Mouse (Mus musculus): ENCODE results near the gene Scg5. TPM values are rescaled to one million over a fixed set of nuclear protein-coding genes. Genes with fewer than 3 reads are reported as not detected.
A peak's percentile ranks its signal among the peaks of the same experiment; 100 is the strongest.

The Scg5 gene
- 10 to 100 TPM; 44.0 to 57.9 TPM for total RNA-seq (2021)
- long read RNA-seq, experiment 1, transcript Scg5-201 (6 exons, 1,208 nt), result major isoform, 25 of 27 reads
- long read RNA-seq, experiment 1, partial matches to known transcripts, result 1 of 27 reads
- long read RNA-seq, experiment 1, other reads (novel, unspliced or antisense), result 1 of 27 reads
- long read RNA-seq, experiment 2, transcript Scg5-201 (6 exons, 1,208 nt), result major isoform, 50 of 57 reads
- long read RNA-seq, experiment 2, partial matches to known transcripts, result 5 of 57 reads
- long read RNA-seq, experiment 2, other reads (novel, unspliced or antisense), result 2 of 57 reads

- peak in 1 of 2 experiments; percentile 41 for DNase-seq (ENCODE audit: low spot score in 2 of 2)
Observed at GRCm38 (mm10) chr2:113828943-113829882, at the start of gene Scg5. Scg5 (minus strand) TSS chr2:113829121.

DNA sequence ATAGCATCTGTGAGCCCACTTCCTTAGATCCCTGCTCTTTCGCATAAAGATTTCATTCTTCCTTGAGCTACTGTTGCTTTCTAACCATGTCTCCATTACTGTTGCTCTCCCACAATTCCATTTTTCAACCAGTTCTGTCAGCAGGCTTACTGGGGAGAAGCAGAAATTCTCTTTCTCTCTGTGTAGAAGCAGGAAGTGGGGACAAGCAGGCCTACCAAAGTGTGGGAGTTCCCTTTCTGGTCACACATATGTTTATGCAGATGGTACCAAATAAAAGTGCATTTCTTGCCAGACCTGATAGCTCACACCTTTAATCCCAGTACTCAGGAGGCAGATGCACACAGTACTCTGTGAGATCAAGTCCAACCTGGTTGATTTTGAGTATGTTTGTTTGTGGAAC is 41.2 kb upstream of the Scg5 start:
- DNase-seq (ENCODE audit: low spot score in 2 of 2), result no peak

- no peak for DNase-seq (ENCODE audit: low spot score in 2 of 2)
Observed at GRCm38 (mm10) chr2:113868404-113868803, 39.5 kb upstream of the Scg5 start.

DNA sequence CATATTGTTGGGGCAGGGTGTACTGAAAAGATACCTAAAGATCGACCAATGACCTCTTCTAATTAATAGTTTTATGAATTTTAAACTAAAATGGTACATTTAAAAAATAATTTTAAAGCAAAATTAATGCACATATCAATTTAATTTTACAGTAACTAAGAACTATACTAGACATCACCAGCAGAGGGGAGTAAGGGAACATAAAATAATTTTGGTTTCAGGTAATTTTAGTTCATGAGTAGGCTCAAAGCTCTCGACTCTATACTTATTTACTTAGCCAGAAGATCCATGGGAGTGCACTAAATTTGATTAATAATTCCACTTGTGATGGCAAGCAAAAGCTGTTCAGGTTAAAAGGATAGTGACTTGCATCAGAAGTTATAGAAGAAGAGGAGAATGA is 37.2 kb upstream of the Scg5 start:
- DNase-seq (ENCODE audit: low spot score in 2 of 2), result no peak

DNA sequence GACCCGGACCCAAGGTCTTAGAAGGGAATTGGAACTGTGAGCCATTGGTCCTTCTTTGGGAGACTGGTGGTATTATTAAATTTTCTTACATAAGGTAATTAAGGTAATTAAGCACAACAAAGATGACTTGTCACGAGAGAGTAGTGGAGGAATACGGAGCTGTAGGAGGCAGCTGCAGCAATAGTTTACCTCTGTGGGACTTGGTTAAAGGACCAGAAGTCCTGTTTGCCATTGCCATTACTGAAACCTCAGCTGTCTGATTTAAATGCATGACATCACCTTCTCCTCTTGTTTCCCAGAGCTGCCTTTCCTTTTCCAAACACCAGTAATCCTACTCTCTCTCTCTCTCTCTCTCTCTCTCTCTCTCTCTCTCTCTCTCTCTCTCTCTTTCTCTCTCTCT is 20.2 kb upstream of the Scg5 start:
- no peak for DNase-seq (ENCODE audit: low spot score in 2 of 2)

GRCm38 (mm10) chr2:113848245-113849121 is 19.6 kb upstream of the Scg5 start, which contains the start of gene Arhgap11a:
Arhgap11a (minus strand) TSS chr2:113848661.
- peak; percentile 84 to 87 for DNase-seq (ENCODE audit: low spot score in 2 of 2)

- DNase-seq (ENCODE audit: low spot score in 2 of 2), result peak; percentile 13 to 20
Observed at GRCm38 (mm10) chr2:113847678-113848244, 18.8 kb upstream of the Scg5 start.

DNA sequence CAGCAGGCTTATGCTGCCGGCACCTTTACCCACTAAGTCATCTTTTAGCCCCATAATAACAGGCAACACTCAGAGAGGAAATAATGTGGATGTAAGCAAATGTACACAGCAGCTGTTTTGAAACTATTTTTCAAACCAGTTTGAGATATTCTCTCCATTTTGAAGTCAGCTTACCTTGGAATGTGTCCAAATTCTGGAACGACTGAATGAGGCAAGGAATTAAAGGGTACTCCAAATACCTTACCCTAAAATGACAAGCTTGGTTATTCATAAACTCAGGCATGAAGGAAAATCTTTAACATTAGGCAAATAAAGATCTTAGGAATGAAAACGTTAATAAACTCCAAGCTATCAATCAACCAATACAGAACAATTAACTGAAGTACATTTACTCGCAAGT is 16.2 kb upstream of the Scg5 start:
- no peak for DNase-seq (ENCODE audit: low spot score in 2 of 2)

GRCm38 (mm10) chr2:113841656-113842437 is 12.9 kb upstream of the Scg5 start:
- DNase-seq (ENCODE audit: low spot score in 2 of 2), result no peak

DNA sequence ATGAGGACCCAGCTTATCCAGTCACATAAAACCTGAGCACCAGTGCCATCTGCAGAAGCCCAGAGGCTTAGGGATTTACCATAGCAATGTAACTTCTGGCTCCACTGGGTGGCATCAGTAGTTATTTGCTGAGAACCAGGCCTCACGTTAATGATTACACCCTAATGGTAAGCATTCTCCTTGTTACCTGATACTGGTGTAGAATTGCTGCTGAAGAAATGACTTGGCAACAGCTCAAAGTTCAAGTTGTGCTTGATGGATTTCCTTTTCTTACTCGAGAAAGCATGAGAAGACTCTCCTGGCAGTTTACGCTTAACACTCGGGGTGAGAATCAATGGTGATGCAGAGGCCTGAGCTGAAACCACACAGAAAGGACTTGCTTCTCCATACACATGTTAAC is 10.6 kb upstream of the Scg5 start:
- no peak for DNase-seq (ENCODE audit: low spot score in 2 of 2)

- no peak for DNase-seq (ENCODE audit: low spot score in 2 of 2)
Observed at GRCm38 (mm10) chr2:113835219-113835618, 6.3 kb upstream of the Scg5 start.

DNA sequence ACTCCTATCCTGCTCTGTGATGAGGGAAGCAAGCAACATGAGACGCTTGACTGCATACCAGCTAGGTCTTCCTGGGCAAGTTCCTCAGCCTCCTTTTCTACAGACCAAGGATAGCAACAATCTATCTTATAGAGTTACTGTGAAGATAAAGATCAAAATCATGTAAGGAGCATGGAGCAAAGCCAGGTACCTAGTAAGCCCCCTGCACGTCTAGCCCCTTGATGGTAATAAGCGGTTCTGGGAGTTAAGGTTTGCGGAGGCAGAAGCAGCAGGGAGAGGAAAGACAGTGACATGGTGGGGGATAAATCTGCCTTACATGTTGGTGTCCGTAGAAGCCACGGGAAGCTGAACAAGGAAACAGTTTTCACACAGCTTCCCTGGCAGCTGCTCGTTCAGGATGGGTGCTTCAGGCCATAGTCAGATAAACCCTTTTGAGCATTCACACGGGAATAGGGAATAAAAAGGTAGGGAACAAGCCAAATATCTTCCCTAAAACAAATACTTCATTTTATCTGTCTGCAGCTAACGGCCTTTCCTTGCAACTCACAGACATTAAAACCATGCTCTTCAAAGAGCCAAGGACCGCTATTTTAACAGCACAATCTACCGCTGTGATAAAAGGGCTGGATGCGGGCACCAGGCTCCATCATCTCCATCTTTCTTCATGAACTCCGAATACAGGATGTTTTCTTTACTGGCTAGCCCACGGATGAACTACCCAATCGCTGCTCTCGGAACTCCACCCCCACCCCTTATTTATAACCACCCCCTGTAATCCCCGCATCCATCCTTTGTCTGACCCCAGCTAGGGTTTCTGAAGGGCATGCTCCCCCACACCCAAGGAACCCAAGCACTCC is 607 bp downstream of the Scg5 start:
- no peak for DNase-seq (ENCODE audit: low spot score in 2 of 2)

GRCm38 (mm10) chr2:113823909-113824308 is 5.0 kb downstream of the Scg5 start:
- DNase-seq (ENCODE audit: low spot score in 2 of 2), result peak in 1 of 2 experiments; percentile 21

- DNase-seq (ENCODE audit: low spot score in 2 of 2), result no peak
Observed at GRCm38 (mm10) chr2:113822367-113822766, 6.6 kb downstream of the Scg5 start.

GRCm38 (mm10) chr2:113821176-113821734 is 7.7 kb downstream of the Scg5 start:
- DNase-seq (ENCODE audit: low spot score in 2 of 2), result no peak

DNA sequence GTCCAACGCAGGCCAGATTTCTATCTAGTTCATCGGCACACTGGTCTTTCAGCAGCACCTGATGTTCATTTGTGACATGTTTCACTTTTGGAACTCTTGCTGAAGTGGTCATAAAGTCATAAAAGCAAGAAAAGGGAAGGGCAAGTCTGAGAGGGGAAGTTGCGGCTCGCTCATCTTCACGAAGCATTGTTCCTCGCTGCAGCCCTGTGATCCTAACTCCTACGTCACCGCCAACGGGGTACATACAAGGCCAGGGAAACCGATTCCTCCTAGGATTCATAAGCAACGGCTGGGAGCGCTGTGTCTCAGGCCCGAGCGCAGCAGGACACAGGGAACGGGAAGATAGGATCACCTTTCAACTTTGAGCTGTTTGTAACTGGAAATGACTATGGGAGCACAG is 8.8 kb downstream of the Scg5 start:
- no peak for DNase-seq (ENCODE audit: low spot score in 2 of 2)

DNA sequence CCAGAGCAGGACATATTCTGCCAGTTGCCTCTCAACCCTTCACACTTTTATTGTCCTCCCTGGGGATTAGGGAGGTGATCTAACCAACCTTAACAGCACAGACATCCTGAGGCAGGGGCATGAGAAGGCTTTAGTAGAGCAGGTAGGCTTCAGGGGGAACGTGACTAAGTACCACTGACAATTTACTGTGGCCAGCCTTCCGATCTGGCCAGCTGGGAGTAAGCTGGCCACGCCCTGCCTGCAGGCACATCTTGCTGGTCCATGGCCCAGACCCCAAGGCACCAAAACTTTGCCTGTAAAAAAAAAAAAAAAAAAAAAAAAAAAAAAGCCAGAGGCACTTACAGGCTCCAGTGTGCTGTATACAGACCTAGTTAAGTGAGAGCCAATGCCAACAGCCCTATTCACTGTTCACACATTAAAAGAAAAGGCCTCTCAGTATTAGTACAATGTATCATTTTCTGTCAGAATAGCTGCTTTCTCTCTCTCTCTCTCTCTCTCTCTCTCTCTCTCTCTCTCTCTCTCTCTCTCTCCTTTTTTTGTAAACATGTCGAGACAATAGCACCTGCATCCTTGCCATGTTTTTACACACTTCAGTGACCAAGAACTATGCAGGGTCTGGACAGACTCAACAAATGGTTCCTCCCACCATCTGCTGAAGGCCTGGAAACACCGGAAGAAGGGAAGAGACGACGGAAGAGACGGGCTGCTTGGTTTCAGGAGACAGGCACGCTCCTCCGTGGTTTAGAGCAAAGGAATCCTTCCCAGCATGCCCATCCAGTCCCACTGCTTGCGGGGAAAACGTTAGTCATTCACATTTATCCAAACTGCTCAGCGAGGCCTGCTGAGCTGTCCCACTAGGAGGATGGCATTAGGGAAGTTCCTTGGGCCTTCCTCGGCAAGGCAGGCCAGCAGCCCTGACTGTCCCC is 11.0 kb downstream of the Scg5 start:
- DNase-seq (ENCODE audit: low spot score in 2 of 2), result no peak

- peak; percentile 67 to 75 for DNase-seq (ENCODE audit: low spot score in 2 of 2)
Observed at GRCm38 (mm10) chr2:113807640-113808039, 21.3 kb downstream of the Scg5 start.
